Comparison of ENCODE assay signal across 24 mouse cellular contexts in the genomic region with DNA sequence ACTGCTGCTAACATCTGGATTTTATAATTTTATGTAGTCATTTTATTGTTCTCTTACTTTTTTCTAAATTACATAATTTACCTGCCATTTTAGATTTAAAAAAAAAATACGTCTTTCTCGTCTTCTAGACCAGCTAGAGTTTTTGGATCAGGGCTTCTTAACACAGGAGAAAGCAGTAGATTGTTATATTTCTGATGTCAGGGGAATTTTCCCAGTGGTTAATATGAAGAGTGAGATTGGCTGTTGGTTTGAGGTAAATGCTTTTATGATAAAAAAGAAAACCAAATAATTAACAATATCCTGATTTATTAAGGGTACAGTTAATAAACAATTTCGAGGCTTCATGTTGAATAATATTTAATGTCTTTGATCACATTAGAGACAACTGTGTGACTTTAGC.
"Had no signal": no experiment of that assay in that cellular context is flagged by ENCODE, and none has a peak within 500 bp of the region (broad histone marks: within the 10 kb centered on the region; RNA-seq: fewer than 3 reads in every experiment).

No protein-coding gene starts in this region.

- H3K36me3 ChIP-seq: heart, embryonic 13.5 days; heart, embryonic 15.5 days; hindbrain, embryonic 13.5 days; hindbrain, embryonic 15.5 days; intestine, embryonic 15.5 days; limb, embryonic 13.5 days; limb, embryonic 15.5 days; liver, embryonic 12.5 days had no signal

- H3K27ac ChIP-seq: heart, adult 2 months; heart, embryonic 13.5 days; heart, embryonic 15.5 days; hindbrain, embryonic 13.5 days; hindbrain, embryonic 15.5 days; hindbrain, postnatal 0 days; intestine, embryonic 15.5 days; limb, embryonic 13.5 days; limb, embryonic 15.5 days; liver, embryonic 12.5 days had no signal

- H3K27me3 ChIP-seq: heart, embryonic 13.5 days; heart, embryonic 15.5 days; hindbrain, embryonic 13.5 days; hindbrain, embryonic 15.5 days; intestine, embryonic 15.5 days; limb, embryonic 13.5 days; limb, embryonic 15.5 days; liver, embryonic 12.5 days had no signal

- H3K4me3 ChIP-seq: heart, adult 2 months; heart, embryonic 13.5 days; heart, embryonic 15.5 days; hindbrain, embryonic 13.5 days; hindbrain, embryonic 15.5 days; intestine, embryonic 15.5 days; limb, embryonic 13.5 days; limb, embryonic 15.5 days; liver, embryonic 12.5 days had no signal

- H3K4me2 ChIP-seq: heart, embryonic 11.5 days; heart, embryonic 13.5 days; heart, embryonic 15.5 days; hindbrain, embryonic 13.5 days; hindbrain, embryonic 15.5 days; intestine, embryonic 15.5 days; limb, embryonic 13.5 days; limb, embryonic 15.5 days; liver, embryonic 12.5 days had no signal

- DNase-seq: gastrocnemius, postnatal 14 days; gastrocnemius, postnatal 36 days; heart, adult 11 months; heart, adult 2 months; heart, postnatal 14 days; heart, postnatal 36 days; kidney, adult 18-20 months; kidney, adult 8-10 months; kidney, postnatal 14 days; kidney, postnatal 36 days; layer of hippocampus, postnatal 36 days; left cerebral cortex, postnatal 4 days had no signal

- ATAC-seq: hindbrain, postnatal 0 days; inflammation-experienced regulatory T-cells, adult 6 months; intestine, embryonic 15.5 days; intestine, postnatal 0 days; liver, embryonic 12.5 days had no signal

- H3K4me1 ChIP-seq: heart, embryonic 15.5 days; hindbrain, embryonic 13.5 days; hindbrain, embryonic 15.5 days; intestine, embryonic 15.5 days; limb, embryonic 15.5 days; liver, embryonic 12.5 days had no signal
